Mouse (Mus musculus): ENCODE measurements around the gene Plau. TPM values are rescaled to one million over a fixed set of nuclear protein-coding genes. Genes with fewer than 3 reads are reported as not detected.
A peak's percentile ranks its signal among the peaks of the same experiment; 100 is the strongest.

Plau gene
- polyA plus RNA-seq (2014; fragmentation: Nextera tagmentation; extraction: Ambion mirVana) = 0.37 and 0.66 TPM in 2 replicates

DNA sequence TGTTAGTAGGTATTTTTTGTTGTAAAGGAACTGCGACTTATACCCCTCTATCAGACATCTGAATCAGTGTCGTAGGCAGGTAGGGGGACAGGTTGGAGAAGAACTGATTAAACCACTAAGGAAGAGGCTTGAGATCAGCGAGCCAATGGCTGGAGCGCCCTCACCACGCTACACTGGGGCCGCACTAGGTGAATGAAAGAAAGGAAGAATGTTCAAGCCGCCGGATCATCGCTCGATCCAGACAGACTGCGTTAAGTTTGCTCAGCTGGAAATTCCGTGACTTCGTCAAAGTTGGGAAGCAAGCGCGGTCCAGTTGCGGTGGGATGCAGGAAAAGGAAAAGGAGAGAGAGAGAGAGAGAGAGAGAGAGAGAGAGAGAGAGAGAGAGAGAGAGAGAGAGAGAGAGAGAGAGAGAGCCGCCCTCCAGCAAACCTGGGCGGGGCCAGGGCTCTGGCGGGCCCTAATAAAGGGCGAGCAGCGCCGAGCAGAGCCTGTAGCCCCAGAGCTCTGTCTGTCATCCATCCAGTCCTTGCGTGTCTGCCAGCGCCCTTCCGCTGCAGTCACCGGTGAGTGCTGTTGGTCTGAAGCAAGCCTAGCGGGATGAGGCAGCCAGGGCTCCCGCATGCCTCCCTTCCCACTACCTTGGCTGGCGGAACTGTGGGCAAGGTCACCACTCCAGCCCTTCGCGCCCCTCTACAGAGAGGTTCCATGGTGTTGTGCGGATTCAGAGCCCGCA is at the start of gene Plau:
Gene Plau (plus strand): TSS at position 490 of the 734 bp plus-strand sequence.
- H3K4me1 ChIP-seq (ENCODE audit: control insufficient read depth, insufficient read depth, low read length) = peaks cover 6% of the 10 kb centered on the region; the same call in 1 of the 2 replicates
- no peak within 1 kb of the TSS for H3K27ac ChIP-seq (ENCODE audit: low read depth, low read length)
- no peaks in the 10 kb centered on the region for H3K9me3 ChIP-seq (replicated peaks; ENCODE audit: control insufficient read depth, low read length)
- peak within 1 kb of the TSS; percentile 76 for H3K9ac ChIP-seq (ENCODE audit: low read depth, low read length)
- peak within 1 kb of the TSS; percentile 55 for H3K4me3 ChIP-seq (ENCODE audit: low read depth, low read length)
- under 1% methylated on average over 33 of the region's 33 CpGs for WGBS (ENCODE audit: insufficient replicate concordance)
- H3K36me3 ChIP-seq (ENCODE audit: control insufficient read depth, insufficient read depth, low read length) = no peaks in the 10 kb centered on the region
- H3K27me3 ChIP-seq (ENCODE audit: control insufficient read depth, insufficient read depth, low read length) = peaks cover 3% of the 10 kb centered on the region; the same call in 1 of the 2 replicates
- no peak; the same call in 1 of the 2 replicates for ATAC-seq (replicated peaks; ENCODE audit: insufficient number of reproducible peaks, low FRiP score, low TSS enrichment)
- peak within 1 kb of the TSS; percentile 99 for H3K4me2 ChIP-seq

DNA sequence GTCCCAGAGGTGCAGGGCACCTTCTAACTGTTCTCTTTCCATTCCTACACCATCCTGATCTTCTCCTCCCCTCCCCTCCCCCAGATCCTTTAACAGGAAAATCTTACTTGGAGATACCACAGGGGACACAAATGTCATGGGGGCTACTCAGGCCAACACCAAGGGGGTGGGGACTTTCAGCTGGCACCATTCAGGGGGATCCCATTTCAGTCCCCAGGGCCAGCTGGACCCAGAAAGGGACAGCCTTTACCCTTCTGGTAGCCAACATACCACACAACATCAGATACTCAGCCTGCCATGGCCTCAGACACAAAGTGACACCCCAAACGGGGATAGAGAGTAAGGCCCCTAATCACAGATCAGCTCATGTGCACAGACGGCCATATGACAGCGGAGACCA is 48.3 kb upstream of the Plau start:
- H3K27me3 ChIP-seq (ENCODE audit: control insufficient read depth, insufficient read depth, low read length) = no peaks in the 10 kb centered on the region
- no peak overlapping the region for H3K9ac ChIP-seq (ENCODE audit: low read depth, low read length)
- no peak overlapping the region for H3K4me2 ChIP-seq
- H3K27ac ChIP-seq (ENCODE audit: low read depth, low read length) = peak overlapping the region; percentile 25
- H3K36me3 ChIP-seq (ENCODE audit: control insufficient read depth, insufficient read depth, low read length) = peaks cover 23% of the 10 kb centered on the region; the same call in 1 of the 2 replicates
- ATAC-seq (replicated peaks; ENCODE audit: insufficient number of reproducible peaks, low FRiP score, low TSS enrichment) = no peak
- H3K4me1 ChIP-seq (ENCODE audit: control insufficient read depth, insufficient read depth, low read length) = peaks cover 51% of the 10 kb centered on the region
- H3K9me3 ChIP-seq (replicated peaks; ENCODE audit: control insufficient read depth, low read length) = no peaks in the 10 kb centered on the region
- H3K4me3 ChIP-seq (ENCODE audit: low read depth, low read length) = no peak overlapping the region
- WGBS (ENCODE audit: insufficient replicate concordance) = 80% methylated on average over 3 of the region's 3 CpGs

DNA sequence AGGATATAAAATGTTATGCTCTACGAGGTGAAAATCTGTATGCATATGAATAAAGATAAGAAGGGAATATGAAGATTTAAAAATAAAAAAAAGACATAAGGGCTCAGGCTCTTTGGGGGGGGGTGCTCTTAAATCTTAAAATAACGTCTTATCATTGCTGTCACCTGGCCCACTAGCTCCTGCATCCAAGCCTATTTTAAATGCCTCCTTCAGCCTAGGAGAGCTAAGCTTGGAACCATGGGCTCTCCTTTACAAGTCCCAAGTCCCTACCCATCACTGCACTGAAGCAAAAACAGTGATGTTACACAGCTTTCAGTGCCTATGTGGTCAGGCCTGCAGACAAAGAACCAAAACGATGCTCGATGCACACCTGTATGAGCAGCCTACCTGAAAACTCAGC is 46.9 kb upstream of the Plau start:
- H3K27ac ChIP-seq (ENCODE audit: low read depth, low read length) = no peak overlapping the region
- no peak for ATAC-seq (replicated peaks; ENCODE audit: insufficient number of reproducible peaks, low FRiP score, low TSS enrichment)
- no peaks in the 10 kb centered on the region for H3K27me3 ChIP-seq (ENCODE audit: control insufficient read depth, insufficient read depth, low read length)
- no peak overlapping the region for H3K4me2 ChIP-seq
- H3K9me3 ChIP-seq (replicated peaks; ENCODE audit: control insufficient read depth, low read length) = no peaks in the 10 kb centered on the region
- peaks cover 50% of the 10 kb centered on the region for H3K4me1 ChIP-seq (ENCODE audit: control insufficient read depth, insufficient read depth, low read length)
- H3K4me3 ChIP-seq (ENCODE audit: low read depth, low read length) = no peak overlapping the region
- WGBS (ENCODE audit: insufficient replicate concordance) = 77% methylated on average over 4 of the region's 4 CpGs
- peaks cover 20% of the 10 kb centered on the region; the same call in 1 of the 2 replicates for H3K36me3 ChIP-seq (ENCODE audit: control insufficient read depth, insufficient read depth, low read length)
- no peak overlapping the region for H3K9ac ChIP-seq (ENCODE audit: low read depth, low read length)

DNA sequence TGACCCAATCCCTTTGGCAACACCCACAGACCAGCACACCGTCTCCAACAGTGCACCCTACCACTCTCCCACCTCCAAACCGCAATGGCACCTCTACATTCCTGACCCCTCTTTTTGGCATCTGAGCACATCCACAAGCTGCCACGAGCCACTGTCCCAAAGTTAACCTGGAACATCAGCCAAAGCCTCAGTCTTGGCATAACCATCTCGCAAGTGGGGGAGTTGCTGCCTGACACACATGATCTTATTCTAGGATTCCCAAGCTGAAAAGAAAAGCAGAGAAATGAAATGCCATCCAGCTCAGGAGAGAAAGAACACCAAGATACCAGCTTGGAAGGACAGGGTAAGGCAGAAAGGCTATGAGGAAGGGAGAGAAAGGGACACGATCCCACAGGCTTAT is 46.0 kb upstream of the Plau start:
- peaks cover 47% of the 10 kb centered on the region for H3K4me1 ChIP-seq (ENCODE audit: control insufficient read depth, insufficient read depth, low read length)
- WGBS (ENCODE audit: insufficient replicate concordance) = 93% methylated on average over 5 of the region's 5 CpGs

DNA sequence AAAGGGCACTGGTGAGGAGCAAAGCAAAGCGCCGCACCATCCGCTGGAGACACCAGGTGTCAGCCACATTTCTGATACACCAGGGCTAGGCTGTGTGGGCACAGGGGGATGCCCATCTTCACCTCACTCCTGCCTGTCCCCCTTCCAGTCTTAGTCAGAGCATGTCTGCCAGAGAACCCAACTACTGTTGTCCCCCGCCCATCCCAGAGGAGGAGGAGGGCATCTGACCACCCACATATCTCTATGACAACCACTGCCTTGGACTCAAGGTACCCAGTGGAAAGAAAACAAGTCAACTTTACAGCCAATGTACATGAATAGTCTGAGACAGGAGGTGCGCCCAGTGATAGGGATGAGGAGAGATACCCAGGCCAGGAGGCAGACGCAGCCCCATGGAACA is 45.5 kb upstream of the Plau start:
- Histone ChIP-seq H3K4me3 (ENCODE audit: low read depth, low read length) (no peak overlapping the region), H3K4me2 (no peak overlapping the region), H3K9me3 (replicated peaks; ENCODE audit: control insufficient read depth, low read length) (no peaks in the 10 kb centered on the region), H3K27me3 (ENCODE audit: control insufficient read depth, insufficient read depth, low read length) (no peaks in the 10 kb centered on the region), H3K9ac (ENCODE audit: low read depth, low read length) (no peak overlapping the region), H3K27ac (ENCODE audit: low read depth, low read length) (no peak overlapping the region), H3K36me3 (ENCODE audit: control insufficient read depth, insufficient read depth, low read length) (peaks cover 19% of the 10 kb centered on the region; the same call in 1 of the 2 replicates), H3K4me1 (ENCODE audit: control insufficient read depth, insufficient read depth, low read length) (peaks cover 44% of the 10 kb centered on the region)
- 91% methylated on average over 6 of the region's 6 CpGs for WGBS (ENCODE audit: insufficient replicate concordance)
- no peak for ATAC-seq (replicated peaks; ENCODE audit: insufficient number of reproducible peaks, low FRiP score, low TSS enrichment)

More for the DNA sequence above, 46.0 kb upstream of the Plau start:
- Histone ChIP-seq H3K27ac (ENCODE audit: low read depth, low read length) (no peak overlapping the region), H3K36me3 (ENCODE audit: control insufficient read depth, insufficient read depth, low read length) (peaks cover 20% of the 10 kb centered on the region; the same call in 1 of the 2 replicates), H3K9ac (ENCODE audit: low read depth, low read length) (no peak overlapping the region), H3K27me3 (ENCODE audit: control insufficient read depth, insufficient read depth, low read length) (no peaks in the 10 kb centered on the region), H3K4me3 (ENCODE audit: low read depth, low read length) (no peak overlapping the region), H3K9me3 (replicated peaks; ENCODE audit: control insufficient read depth, low read length) (no peaks in the 10 kb centered on the region), H3K4me2 (no peak overlapping the region)
- ATAC-seq (replicated peaks; ENCODE audit: insufficient number of reproducible peaks, low FRiP score, low TSS enrichment) = no peak

DNA sequence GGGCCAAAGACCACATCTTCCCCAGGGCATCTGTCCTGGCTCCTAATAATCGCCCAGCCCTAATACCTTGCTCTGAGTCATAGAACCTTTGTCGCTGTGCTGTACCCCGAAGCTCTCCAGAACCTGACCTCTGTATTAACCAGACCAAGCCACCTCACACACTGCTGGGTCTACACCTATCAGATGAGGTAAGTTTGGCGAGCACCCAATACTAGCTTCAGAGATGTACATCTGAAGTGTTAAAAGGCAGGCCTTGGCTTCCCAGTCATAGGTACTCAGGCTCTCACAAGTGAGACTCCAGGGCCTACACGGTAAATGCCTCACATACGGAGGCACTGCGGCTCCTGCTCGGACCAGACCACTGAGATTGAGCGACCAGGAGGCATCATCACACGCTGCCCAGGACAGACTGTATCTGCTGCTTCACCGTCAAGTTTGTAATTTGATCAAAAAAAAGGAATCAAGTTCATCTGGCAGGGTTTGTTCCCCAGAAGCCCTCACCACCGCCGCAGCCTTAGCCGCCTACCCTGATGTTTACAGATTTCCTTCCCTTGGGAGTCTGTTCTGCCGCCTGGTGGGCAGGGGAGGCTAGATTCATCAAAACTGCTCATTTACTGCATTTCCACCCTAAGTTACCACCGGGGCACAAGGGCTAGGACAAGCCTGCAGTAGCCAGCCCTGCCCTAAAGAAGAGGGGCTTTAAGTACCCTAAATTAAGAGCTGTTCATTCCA is 44.8 kb upstream of the Plau start:
- WGBS (ENCODE audit: insufficient replicate concordance) = 78% methylated on average over 16 of the region's 16 CpGs
- Histone ChIP-seq H3K4me1 (ENCODE audit: control insufficient read depth, insufficient read depth, low read length) (peaks cover 37% of the 10 kb centered on the region), H3K36me3 (ENCODE audit: control insufficient read depth, insufficient read depth, low read length) (peaks cover 16% of the 10 kb centered on the region; the same call in 1 of the 2 replicates), H3K27ac (ENCODE audit: low read depth, low read length) (no peak overlapping the region), H3K9ac (ENCODE audit: low read depth, low read length) (no peak overlapping the region), H3K4me3 (ENCODE audit: low read depth, low read length) (no peak overlapping the region), H3K9me3 (replicated peaks; ENCODE audit: control insufficient read depth, low read length) (no peaks in the 10 kb centered on the region), H3K4me2 (no peak overlapping the region; the same call in 1 of the 2 replicates), H3K27me3 (ENCODE audit: control insufficient read depth, insufficient read depth, low read length) (no peaks in the 10 kb centered on the region)
- no peak for ATAC-seq (replicated peaks; ENCODE audit: insufficient number of reproducible peaks, low FRiP score, low TSS enrichment)

DNA sequence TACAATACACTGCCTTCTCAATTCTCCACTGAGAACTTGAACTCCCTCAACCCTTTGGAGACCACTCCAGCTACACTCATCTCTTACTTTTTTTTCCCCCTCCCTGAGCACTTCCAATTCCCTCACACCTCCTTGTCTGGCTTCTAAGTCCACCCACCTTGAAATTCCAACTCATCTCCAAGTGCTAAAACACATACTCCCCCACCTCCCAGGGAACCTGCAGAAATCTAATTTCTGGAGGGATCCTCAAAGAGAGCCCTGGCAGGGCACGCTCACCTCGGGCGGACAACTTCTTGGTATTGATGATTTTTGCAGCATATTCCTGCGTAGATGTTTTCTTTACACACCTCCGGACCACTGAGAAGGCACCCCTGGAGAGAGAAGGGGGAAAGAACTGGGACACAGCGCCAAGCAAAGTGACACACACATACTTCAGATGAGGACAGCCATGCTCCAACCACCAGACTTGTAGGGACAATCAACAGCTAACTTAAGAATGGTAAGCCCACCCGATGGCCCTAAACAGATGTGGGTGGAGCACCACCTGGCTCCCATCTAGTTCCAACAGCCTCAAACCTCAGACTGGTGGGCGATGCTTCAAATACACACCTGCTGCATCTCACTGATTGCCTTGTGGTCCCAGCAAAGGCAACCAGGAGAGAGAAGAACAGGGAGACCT is 44.1 kb upstream of the Plau start:
- Histone ChIP-seq H3K36me3 (ENCODE audit: control insufficient read depth, insufficient read depth, low read length) (peaks cover 16% of the 10 kb centered on the region; the same call in 1 of the 2 replicates), H3K9me3 (replicated peaks; ENCODE audit: control insufficient read depth, low read length) (no peaks in the 10 kb centered on the region), H3K27me3 (ENCODE audit: control insufficient read depth, insufficient read depth, low read length) (no peaks in the 10 kb centered on the region), H3K4me1 (ENCODE audit: control insufficient read depth, insufficient read depth, low read length) (peaks cover 32% of the 10 kb centered on the region), H3K27ac (ENCODE audit: low read depth, low read length) (peak overlapping the region; percentile 79; the same call in 1 of the 2 replicates), H3K4me2 (peak overlapping the region; percentile 88), H3K4me3 (ENCODE audit: low read depth, low read length) (peak overlapping the region; percentile 86), H3K9ac (ENCODE audit: low read depth, low read length) (peak overlapping the region; percentile 85; the same call in 1 of the 2 replicates)
- 66% methylated on average over 8 of the region's 8 CpGs for WGBS (ENCODE audit: insufficient replicate concordance)
- ATAC-seq (replicated peaks; ENCODE audit: insufficient number of reproducible peaks, low FRiP score, low TSS enrichment) = no peak
